Mouse (Mus musculus): ENCODE measurements around the gene Hps5. TPM values are rescaled to one million over a fixed set of nuclear protein-coding genes. Genes with fewer than 3 reads are reported as not detected.
"Not testable (repeated sequence)": the region's sequence is repeated elsewhere in the genome, so short reads cannot be mapped to it uniquely, and the experiment has no call there.

Gene Hps5
- total and polyA plus RNA-seq, 2 experiments from 2014 or later: 6.3 to 7.9 TPM

DNA sequence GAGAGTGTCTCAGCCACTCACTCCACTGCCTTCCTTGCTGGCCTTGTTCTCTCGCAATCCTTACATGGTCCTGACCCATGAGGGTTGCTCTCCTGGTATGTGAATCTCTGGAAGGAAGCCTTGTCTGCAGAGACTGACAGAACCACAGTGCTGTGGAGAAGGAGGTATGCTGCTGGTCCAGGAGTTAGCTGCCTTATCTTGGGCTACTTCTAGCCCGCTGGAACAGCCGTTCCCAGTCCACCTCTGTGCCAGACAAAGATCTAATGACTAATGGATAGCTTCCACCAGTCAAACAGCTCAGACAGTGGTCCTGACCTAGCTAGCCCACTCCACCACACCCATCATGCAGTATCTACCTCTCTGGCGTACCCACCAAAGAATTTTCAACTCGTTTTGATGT, 40.5 kb upstream of the Hps5 start:
- H3K27ac ChIP-seq (ENCODE audit: low read depth): no peak overlapping the region
- WGBS: 72% methylated on average over 5 of the region's 5 CpGs
- no peak overlapping the region for H3K4me2 ChIP-seq (ENCODE audit: low read depth, low read length)
- H3K9me3 ChIP-seq (replicated peaks; ENCODE audit: control insufficient read depth, low read length): no peaks in the 10 kb centered on the region
- no peaks in the 10 kb centered on the region for H3K36me3 ChIP-seq (replicated peaks; ENCODE audit: control insufficient read depth, insufficient read depth, low read length)
- no peak for DNase-seq (ENCODE audit: low spot score)
- peaks cover 21% of the 10 kb centered on the region for H3K4me1 ChIP-seq (ENCODE audit: control insufficient read depth, insufficient read depth)
- H3K27me3 ChIP-seq (ENCODE audit: control insufficient read depth, insufficient read depth, low read length): no peaks in the 10 kb centered on the region
- H3K4me3 ChIP-seq (ENCODE audit: low read depth, low read length): no peak overlapping the region
- H3K9ac ChIP-seq (replicated peaks; ENCODE audit: low read depth, low read length): no peak overlapping the region
- no peak for TF ChIP-seq CTCF (IDR thresholded peaks at IDR 0.05; ENCODE audit: low read depth)
- no peak for TF ChIP-seq EP300 (IDR thresholded peaks at IDR 0.05; ENCODE audit: low read depth)
- no peak for ATAC-seq (ENCODE audit: insufficient read depth, low read depth)

DNA sequence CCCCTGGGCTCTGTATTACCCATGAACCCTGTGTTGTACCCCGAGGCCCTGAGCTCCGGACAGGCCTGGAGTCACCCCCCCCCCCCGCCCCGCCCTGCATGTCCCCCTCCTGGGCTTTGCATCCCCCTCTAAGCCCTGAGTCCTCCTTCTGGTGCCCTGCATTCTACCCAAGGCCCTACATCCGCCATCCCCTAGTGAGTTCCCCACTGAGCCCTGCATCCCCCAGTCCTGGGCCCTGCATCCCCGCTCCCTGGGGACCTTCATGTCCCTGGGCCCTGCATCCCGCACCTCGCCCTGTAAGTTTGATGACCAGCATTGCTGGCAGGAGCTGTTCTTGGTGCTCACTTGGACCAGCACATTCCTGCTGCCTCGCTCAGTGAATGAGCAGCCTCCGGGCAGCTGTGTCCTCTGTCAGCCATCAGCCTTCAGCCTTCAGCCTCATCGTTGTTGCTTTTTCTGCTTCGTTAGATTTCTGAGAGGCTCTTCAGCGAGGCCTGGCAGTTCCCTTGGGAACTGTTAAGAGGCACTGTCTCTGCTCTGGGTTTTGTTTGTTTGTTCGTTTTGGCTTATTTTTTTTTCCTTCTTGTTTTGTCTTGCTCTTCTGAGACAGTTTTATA, 39.2 kb upstream of the Hps5 start:
- no peak overlapping the region for H3K4me2 ChIP-seq (ENCODE audit: low read depth, low read length)
- H3K36me3 ChIP-seq (replicated peaks; ENCODE audit: control insufficient read depth, insufficient read depth, low read length): no peaks in the 10 kb centered on the region
- H3K9me3 ChIP-seq (replicated peaks; ENCODE audit: control insufficient read depth, low read length): no peaks in the 10 kb centered on the region
- whole genome bisulfite sequencing: 59% methylated on average over 12 of the region's 14 CpGs
- ATAC-seq (ENCODE audit: insufficient read depth, low read depth) (no peak), DNase-seq (ENCODE audit: low spot score) (no peak)
- TF ChIP-seq EP300 (IDR thresholded peaks at IDR 0.05; ENCODE audit: low read depth) (no peak), CTCF (IDR thresholded peaks at IDR 0.05; ENCODE audit: low read depth) (no peak)
- H3K27ac ChIP-seq (ENCODE audit: low read depth): no peak overlapping the region
- H3K4me1 ChIP-seq (ENCODE audit: control insufficient read depth, insufficient read depth): peaks cover 33% of the 10 kb centered on the region
- no peak overlapping the region for H3K4me3 ChIP-seq (ENCODE audit: low read depth, low read length)
- no peaks in the 10 kb centered on the region for H3K27me3 ChIP-seq (ENCODE audit: control insufficient read depth, insufficient read depth, low read length)
- no peak overlapping the region for H3K9ac ChIP-seq (replicated peaks; ENCODE audit: low read depth, low read length)

DNA sequence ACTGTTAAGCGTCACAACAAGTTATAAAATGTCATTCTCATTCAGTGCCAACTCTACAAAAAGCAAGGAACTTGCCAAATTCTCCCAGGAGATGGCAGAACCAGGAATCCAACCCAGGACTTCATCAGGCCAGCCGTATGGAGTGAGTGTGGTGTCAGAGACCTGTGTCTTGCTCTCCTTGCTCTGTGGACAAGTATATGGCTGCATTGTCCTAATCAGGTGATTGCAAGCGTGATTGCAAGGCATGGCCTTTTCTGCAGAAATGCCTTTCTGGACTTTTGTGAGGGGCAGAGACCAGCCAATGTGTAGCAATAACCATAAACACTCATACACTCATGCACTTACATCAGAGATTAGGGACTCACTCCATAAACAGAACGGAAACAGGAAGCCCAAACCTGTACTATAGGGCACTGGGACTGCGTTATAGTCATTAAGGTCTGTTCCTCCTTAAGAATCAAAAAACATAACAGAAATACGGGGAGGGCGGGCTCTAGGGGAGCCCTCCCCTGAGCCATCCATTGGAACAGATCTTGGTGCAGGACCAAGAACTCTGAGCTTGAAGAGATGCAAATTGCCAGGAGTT, 37.9 kb upstream of the Hps5 start:
- Histone ChIP-seq H3K4me3 (ENCODE audit: low read depth, low read length) (no peak overlapping the region), H3K27ac (ENCODE audit: low read depth) (no peak overlapping the region)

DNA sequence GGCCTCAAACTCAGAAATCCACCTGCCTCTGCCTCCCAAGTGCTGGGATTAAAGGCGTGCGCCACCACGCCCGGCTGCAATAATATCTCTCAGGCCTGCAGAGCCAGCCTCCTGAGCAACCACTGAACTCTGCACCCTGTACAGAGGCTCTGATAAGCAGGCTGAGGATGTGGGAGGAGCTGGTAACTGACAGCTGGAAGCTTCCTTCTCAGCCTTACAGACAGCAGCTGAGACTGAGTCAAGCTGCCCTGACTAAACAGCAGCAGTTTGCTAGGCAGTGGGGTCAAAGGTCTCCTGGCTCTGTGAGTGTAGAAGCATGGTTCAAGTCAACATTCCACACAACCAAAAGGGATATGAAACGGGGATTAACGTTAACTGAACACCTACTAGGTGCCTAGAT, 37.4 kb upstream of the Hps5 start:
- Histone ChIP-seq H3K9me3 (replicated peaks; ENCODE audit: control insufficient read depth, low read length) (no peaks in the 10 kb centered on the region), H3K9ac (replicated peaks; ENCODE audit: low read depth, low read length) (no peak overlapping the region), H3K4me1 (ENCODE audit: control insufficient read depth, insufficient read depth) (peaks cover 19% of the 10 kb centered on the region), H3K27ac (ENCODE audit: low read depth) (no peak overlapping the region), H3K4me3 (ENCODE audit: low read depth, low read length) (no peak overlapping the region), H3K4me2 (ENCODE audit: low read depth, low read length) (no peak overlapping the region), H3K36me3 (replicated peaks; ENCODE audit: control insufficient read depth, insufficient read depth, low read length) (no peaks in the 10 kb centered on the region), H3K27me3 (ENCODE audit: control insufficient read depth, insufficient read depth, low read length) (no peaks in the 10 kb centered on the region)
- WGBS: 32% methylated on average over 6 of the region's 6 CpGs
- DNase-seq (ENCODE audit: low spot score): peak; percentile 33
- TF ChIP-seq EP300 (IDR thresholded peaks at IDR 0.05; ENCODE audit: low read depth) (no peak), CTCF (IDR thresholded peaks at IDR 0.05; ENCODE audit: low read depth) (no peak)
- peak; percentile 52 for ATAC-seq (ENCODE audit: insufficient read depth, low read depth)

More for the DNA sequence above, 37.9 kb upstream of the Hps5 start:
- 77% methylated on average over 7 of the region's 7 CpGs for WGBS
- TF ChIP-seq EP300 (IDR thresholded peaks at IDR 0.05; ENCODE audit: low read depth): no peak
- no peak for TF ChIP-seq CTCF (IDR thresholded peaks at IDR 0.05; ENCODE audit: low read depth)
- Histone ChIP-seq H3K9me3 (replicated peaks; ENCODE audit: control insufficient read depth, low read length) (no peaks in the 10 kb centered on the region), H3K4me1 (ENCODE audit: control insufficient read depth, insufficient read depth) (peaks cover 23% of the 10 kb centered on the region), H3K27me3 (ENCODE audit: control insufficient read depth, insufficient read depth, low read length) (no peaks in the 10 kb centered on the region), H3K9ac (replicated peaks; ENCODE audit: low read depth, low read length) (no peak overlapping the region), H3K4me2 (ENCODE audit: low read depth, low read length) (no peak overlapping the region), H3K36me3 (replicated peaks; ENCODE audit: control insufficient read depth, insufficient read depth, low read length) (no peaks in the 10 kb centered on the region)
- ATAC-seq (ENCODE audit: insufficient read depth, low read depth) (no peak), DNase-seq (ENCODE audit: low spot score) (no peak)

DNA sequence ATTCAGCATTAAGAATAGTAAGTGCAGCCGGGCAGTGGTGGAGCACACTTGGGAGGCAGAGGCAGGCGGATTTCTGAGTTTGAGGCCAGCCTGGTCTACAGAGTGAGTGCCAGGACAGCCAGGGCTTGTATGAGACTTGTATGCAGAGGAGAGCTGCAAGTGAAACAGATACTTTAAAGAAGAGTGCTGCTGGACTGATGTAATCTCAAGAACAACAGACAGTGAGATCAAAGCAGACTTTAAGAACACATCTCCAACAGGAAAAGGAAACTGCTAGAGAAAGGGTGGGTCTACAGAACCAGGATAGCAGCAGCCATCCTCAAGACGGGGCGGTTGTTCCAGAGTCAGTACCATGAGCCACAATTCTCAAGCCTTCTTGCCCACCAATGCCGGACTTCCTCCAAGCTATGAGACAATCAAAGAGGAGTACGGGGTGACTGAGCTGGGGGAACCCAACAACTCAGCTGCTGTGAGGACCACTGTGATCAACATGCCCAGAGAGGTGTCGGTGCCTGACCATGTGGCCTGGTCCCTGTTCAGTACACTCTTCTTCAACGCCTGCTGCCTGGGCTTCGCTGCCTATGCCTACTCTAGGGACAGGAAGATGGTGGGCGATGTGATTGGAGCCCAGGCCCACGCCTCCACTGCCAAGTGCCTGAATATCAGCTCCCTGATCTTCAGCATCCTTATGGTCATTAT, 36.4 kb upstream of the Hps5 start:
- not testable (repeated sequence) for H3K27ac ChIP-seq (ENCODE audit: low read depth); DNase-seq (ENCODE audit: low spot score); H3K9me3 ChIP-seq (replicated peaks; ENCODE audit: control insufficient read depth, low read length); H3K9ac ChIP-seq (replicated peaks; ENCODE audit: low read depth, low read length); H3K4me2 ChIP-seq (ENCODE audit: low read depth, low read length); H3K27me3 ChIP-seq (ENCODE audit: control insufficient read depth, insufficient read depth, low read length); H3K36me3 ChIP-seq (replicated peaks; ENCODE audit: control insufficient read depth, insufficient read depth, low read length); H3K4me3 ChIP-seq (ENCODE audit: low read depth, low read length); ATAC-seq (ENCODE audit: insufficient read depth, low read depth)
- 88% methylated on average over 11 of the region's 11 CpGs for WGBS
- peaks cover 28% of the 10 kb centered on the region for H3K4me1 ChIP-seq (ENCODE audit: control insufficient read depth, insufficient read depth)

Data from heart, postnatal 0 days (tissue).